Mouse (Mus musculus): ENCODE data around the gene Pik3c2g.

The Pik3c2g gene

GRCm38 (mm10) chr6:139841272-139841671, 254.3 kb downstream of the Pik3c2g start:
- DNase-seq (ENCODE audit: low read depth) = no peak

GRCm38 (mm10) chr6:139842626-139843025, 255.6 kb downstream of the Pik3c2g start:
- DNase-seq (ENCODE audit: low read depth) = no peak

DNA sequence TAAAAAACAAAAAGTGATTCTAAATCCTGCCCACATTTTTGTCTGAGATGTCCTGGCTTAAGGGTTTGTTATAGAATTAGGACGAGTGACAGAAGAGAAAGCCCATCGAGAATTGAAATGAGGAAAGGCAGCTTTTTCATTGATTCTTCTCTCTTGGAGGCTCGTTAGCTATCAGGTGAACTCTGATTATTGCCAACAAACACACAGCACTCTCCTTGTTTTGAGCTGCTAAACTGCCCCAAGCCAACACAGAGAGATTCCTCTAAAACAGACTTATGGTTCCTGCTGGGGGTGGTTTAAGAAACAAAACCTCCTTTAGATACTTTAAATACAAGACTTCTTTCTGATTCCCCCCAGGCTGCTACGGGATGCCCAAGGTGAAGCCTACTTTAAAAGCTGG, 256.5 kb downstream of the Pik3c2g start:
- DNase-seq (ENCODE audit: low read depth) = no peak

DNA sequence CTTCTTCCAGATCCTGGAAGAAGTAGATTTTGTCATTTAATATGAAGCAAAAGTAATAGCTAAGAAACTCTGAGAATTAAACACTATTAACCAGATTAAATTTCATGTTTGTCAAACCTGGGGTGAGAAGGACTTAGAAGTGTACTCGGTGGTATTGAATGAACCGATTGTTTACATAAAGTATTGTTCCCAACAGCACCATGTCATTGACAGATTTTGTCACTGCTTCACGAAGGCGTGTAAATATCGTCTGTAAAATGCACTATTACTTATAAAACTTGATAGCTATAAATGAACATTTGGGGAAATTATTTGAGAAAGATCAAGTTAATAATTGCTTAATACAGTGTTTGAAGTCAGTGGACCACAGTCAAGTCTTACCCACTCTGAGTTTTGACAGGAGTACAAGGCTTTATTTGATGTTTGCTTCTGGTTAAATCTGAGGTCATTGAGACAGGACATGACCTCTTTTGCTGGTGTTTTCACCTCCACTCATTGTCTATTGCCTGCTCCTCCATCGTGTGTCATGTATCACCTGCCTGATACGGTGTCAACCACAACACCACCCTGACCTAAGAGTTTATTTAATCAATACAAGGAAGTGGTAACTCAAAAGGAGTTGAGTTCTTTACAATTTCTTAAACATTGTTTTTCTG, 260.0 kb downstream of the Pik3c2g start:
- DNase-seq (ENCODE audit: low read depth) = no peak

DNA sequence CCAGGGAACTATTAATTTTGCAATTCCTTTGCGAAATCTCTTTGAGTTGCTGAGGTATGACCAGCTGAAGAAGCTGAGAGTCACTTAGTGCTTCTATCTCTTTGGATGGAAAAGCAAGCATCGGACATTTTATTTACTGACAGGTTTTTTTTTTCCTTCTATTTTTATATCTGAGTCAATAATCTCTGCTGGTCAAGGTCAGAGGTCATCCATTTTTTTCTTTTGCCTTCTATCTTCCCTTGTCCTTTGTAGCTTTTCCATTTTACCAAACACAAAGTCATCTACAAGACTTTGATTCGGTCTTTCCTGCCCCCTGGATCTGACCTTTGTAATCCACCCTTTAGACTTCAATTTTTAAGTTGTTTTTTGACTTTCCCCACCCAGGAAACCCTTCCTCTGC, 262.9 kb downstream of the Pik3c2g start:
- no peak for DNase-seq (ENCODE audit: low read depth)

- DNase-seq (ENCODE audit: low read depth) = no peak
These were observed 264.9 kb downstream of the Pik3c2g start for GRCm38 (mm10) chr6:139851705-139852603.

DNA sequence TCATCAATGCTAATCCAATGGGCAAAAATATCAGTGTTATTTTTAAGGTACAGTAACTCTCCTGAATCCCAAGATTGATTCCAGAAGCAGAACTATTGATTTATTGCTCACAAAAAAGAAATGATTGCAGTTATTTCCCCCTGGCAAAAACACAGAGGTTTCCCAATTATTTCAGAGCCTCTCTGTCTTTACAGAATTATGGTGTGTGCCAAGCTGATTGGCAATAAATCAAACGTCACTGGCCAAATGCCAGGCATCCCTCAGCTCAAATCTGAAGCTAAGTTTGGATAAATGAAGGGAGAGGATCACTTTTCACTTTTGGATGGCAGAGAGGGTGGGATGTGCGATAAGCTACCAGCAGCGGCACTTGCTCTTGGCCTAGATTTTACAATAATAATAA, 265.8 kb downstream of the Pik3c2g start:
- DNase-seq (ENCODE audit: low read depth) = no peak

DNA sequence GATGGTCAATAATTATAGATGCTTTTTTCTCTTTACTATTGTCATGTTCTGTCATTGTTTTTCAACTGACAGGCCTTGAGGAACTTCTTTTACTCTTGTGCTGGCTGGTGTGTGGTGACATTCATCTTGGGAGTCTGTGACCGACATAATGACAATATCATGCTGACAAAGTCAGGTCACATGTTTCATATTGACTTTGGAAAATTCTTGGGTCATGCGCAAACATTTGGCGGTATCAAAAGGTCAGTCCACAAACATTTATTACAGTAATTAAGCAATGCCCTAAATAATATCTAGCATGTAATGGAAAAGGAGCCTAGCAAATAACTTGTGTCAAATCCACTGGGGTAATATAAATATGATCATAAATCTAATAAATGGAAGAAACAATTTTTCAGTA, 273.1 kb downstream of the Pik3c2g start:
- DNase-seq (ENCODE audit: low read depth) = no peak

GRCm38 (mm10) chr6:139861534-139861933, 274.5 kb downstream of the Pik3c2g start:
- DNase-seq (ENCODE audit: low read depth) = no peak

GRCm38 (mm10) chr6:139865059-139865673, 278.1 kb downstream of the Pik3c2g start:
- DNase-seq (ENCODE audit: low read depth) = no peak

- no peak for DNase-seq (ENCODE audit: low read depth)
These were observed 287.6 kb downstream of the Pik3c2g start for GRCm38 (mm10) chr6:139874418-139875176.

GRCm38 (mm10) chr6:139876691-139877090, 289.7 kb downstream of the Pik3c2g start:
- DNase-seq (ENCODE audit: low read depth) = no peak

DNA sequence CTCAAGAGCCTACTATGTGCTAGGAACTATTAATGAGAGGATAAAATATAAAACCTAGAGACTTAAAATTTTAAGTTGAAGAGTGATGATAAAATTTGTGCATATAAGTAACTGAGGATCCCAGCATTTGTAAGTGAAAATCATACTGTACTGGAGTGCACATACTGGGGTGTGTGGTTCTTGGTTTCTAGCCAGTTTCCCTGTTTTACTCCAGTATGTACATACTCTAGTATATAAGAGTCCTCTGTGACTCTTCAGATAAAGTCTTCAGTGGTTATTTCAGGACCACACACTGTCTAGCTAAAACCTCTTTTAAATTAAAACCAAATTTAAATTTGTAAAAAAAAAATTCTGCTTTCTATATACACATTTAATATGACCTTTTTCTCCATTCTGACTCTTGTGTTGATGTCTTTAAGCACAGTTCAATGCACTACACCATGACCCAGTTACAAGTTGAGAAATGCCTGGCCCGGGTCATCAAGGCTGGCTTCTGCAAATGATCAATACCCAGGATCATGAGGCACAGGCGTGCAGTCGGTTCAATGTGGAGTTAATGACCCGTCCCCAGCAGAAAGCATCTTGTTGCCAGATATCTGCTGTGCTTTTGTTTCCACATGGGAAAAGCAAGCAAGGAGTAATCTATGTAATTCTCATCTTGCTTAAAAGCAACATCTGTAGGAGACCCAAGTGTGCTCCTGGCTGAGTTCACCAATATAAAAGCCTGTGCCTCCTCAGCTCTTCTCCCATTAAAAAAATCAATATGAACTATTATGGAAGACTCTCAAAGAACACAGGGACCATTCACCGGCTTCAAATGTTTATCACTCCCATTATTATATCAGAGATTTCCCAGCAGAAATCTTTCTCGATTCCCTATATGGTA, 290.7 kb downstream of the Pik3c2g start:
- DNase-seq (ENCODE audit: low read depth) = no peak

DNA sequence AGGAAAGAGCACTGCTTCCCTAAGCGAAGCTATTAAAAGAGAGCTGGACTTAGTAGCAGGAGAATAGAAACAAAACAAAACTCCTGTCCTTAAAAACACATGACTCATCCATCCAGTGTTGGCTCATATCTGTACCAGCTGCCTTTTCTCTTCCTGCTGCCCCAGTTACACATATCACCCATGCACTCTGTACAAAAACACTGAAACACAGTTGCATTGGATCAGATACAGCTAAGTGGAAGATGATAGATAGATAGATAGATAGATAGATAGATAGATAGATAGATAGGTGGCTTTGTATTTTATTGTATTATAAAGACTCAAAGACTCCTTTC, 291.3 kb downstream of the Pik3c2g start:
- DNase-seq (ENCODE audit: low read depth) = no peak

DNA sequence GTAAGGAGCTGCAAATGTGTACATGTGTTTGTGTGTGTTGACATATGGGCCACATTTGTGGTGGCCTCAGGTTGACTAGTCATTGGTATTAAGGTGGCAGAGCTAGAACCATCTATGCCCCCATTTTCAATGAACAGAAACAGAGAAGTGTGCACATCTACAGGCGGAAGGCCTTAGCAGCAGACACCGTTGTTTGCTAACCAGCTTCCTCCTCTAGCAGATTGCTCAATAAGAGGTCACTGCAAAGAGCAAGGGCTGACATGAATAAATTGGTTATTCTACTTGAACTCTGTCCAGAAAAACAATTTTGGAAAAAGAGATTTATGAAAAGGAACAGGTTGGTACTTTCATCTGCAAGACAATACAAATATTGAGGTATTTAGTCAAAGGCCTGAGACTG, 295.1 kb downstream of the Pik3c2g start:
- no peak for DNase-seq (ENCODE audit: low read depth)

GRCm38 (mm10) chr6:139887175-139887574, 300.2 kb downstream of the Pik3c2g start:
- DNase-seq (ENCODE audit: low read depth) = no peak

- no peak for DNase-seq (ENCODE audit: low read depth)
These were observed 308.6 kb downstream of the Pik3c2g start for GRCm38 (mm10) chr6:139895637-139896036.

DNA sequence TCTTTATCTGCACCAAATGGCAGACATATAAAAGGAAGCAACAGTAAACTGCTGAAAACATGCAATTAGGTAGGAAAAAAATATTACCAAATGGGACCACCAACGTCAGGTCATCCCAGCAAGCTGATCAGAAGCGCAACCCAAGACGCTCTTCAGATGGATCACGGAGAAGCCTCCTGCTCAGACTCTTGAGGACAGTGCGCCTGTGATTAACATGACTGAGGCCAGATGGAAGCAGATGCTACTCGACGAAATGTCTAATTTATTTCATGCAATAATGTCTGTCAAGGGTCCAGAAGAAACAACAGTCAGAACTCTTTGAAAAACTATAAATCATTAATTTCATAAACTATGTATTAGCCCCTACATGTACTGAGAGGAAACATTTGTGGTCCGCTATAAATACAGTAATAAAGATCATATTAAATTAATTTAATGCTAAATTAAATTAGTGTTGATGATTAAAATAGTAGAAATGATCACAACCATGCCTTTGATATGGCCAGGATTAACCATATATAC, 312.7 kb downstream of the Pik3c2g start:
- no peak for DNase-seq (ENCODE audit: low read depth)

GRCm38 (mm10) chr6:139901801-139902200, 314.8 kb downstream of the Pik3c2g start:
- DNase-seq (ENCODE audit: low read depth) = no peak

DNA sequence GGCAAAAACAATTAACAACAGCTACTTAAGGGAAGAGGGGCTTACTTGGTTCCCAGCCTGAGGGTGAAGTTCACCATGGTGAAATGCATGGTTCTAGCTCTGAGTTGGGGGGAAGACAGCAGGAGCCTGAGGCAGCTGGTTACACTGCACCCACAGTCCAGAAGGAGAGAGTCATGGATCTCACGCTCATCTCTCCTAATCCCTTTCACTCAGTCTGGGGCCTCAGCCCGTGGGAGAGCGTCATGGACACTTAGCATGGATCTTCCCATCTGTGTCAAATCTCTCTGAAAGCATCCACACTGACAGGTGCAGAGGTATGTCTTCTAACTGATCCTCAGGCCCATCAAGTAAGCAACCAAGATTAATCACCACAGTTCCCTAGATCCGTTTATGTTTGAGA, 320.1 kb downstream of the Pik3c2g start:
- DNase-seq (ENCODE audit: low read depth) = no peak

DNA sequence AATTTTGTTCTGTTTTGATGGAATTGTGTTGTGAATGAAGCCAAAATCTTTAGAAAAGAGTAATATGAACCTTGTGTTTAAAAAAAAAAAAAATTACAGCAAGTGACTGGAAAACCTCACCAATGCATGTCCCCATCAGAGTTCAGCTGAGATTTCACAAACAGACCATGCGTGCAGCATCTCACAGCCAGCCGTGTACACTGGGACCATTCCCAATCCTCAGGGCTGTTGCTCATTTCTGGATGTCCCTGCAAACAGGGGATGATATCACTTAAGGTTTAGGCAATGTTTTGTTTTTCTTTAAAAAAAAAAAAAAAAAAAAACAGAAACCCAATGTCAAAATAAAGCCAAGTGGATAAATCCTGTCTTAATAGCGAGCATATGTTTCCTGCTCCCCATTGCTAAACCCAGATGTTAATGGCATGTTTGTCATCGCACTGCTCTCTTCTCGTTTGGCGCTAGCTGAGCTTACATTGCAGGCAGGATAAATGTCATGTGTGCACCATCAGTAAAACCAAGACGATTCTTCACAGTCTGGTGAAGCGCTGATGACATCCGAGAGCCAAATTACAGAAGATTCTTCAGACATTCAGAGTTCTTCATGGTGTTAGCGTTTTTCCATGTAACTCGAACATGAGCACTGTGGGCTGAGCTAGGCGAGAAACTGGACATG, 322.1 kb downstream of the Pik3c2g start:
- no peak for DNase-seq (ENCODE audit: low read depth)

All from induced T-regulatory cell, adult 2 months (primary cell).